Mouse (Mus musculus): ENCODE data around the gene Fth1.
A peak's percentile ranks its signal among the peaks of the same experiment; 100 is the strongest.

The Fth1 gene

DNA sequence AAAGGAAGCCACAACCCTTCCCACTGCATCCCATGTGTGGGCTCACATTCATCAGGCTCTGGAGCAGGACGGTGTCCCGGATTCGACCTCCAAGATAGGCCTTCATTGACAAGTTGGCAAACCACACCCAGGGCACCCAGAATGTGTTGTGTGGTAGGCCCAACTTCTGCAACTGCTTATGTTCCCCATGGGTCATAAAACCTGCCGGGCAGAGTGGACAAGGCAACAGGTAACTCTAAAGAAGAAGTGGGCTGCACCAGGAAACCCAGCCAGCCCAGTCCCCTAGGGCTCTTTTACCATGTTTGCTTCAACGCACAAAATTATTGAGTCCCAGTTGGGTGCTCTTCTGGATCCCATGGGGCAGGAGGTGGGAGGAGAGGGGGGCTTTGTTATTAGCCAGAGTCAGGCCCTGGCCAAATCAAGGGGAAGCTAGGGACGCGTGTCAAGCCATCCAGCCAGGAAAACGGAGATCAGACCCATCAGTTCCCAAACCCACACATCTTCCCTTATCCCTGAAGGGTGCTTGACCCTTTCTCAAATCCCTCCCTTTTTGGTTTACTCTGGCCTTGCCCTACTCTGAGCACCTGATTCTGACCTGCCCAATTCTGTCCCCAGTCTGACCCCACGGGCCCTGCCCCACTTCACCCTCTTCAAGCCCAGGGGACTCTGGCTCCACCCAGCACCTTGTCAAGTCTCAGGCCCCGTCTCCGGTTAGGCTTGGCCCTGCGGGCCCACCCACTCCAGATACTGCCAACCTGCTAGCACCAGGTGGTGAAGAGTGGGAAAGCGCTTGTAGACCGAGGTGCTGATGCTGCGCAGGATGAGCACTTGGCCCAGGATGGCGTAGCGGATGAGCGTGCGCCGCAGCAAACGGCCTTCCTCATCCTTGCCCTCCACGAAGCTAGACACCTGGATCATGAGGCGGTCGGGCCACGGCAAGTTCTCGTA is 11.9 kb downstream of the Fth1 start:
- no peak for DNase-seq (ENCODE audit: low spot score)

DNA sequence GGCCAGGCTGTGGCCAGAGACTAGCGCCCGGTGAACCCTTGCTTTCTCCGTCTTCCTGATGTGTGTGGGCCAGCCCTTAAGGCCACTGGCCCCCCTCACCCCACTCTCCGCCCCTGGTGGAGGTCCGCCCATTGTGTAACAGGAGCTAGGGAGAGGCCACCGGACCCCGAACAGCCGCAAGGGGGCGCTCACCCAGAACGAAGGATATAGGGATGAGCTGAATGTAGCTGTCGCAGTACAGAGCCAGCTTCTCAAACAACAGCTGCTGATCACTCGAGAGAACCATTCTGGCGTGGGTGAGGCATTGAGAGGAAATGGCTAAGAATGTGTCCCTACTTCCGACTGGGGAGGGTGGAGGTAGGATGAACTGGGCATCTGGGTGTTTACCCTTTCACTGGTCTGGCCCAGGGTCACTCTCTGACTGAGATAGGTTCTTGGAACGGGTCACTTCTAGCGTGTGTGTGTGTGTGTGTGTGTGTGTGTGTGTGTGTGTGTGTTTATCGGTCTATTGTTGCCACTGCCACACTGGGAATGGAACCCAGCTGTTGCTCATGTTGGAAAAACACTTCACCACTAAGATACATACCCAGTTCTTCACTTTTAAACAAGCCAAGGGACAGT is 12.7 kb downstream of the Fth1 start:
- DNase-seq (ENCODE audit: low spot score), result peak; percentile 81

GRCm38 (mm10) chr19:9997204-9998062 is 17.0 kb downstream of the Fth1 start:
- DNase-seq (ENCODE audit: low spot score), result no peak

DNA sequence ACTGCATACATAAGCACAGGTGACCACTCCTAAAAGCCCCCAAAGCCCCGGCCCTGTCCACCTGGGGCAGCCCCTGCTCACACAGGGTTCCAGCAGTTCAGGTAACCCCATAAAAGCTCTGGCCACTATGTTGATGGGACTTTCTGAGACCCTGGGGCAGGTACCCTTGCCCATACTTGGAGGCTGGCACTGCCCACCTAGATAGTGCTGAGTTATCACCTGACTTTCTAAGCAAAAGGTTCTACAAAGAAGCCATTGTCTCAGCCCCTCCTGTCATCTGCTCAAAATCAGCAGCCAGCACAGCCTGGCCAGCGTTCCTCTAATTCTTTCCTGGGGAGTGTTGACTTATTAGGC is 17.6 kb downstream of the Fth1 start:
- no peak for DNase-seq (ENCODE audit: low spot score)

DNA sequence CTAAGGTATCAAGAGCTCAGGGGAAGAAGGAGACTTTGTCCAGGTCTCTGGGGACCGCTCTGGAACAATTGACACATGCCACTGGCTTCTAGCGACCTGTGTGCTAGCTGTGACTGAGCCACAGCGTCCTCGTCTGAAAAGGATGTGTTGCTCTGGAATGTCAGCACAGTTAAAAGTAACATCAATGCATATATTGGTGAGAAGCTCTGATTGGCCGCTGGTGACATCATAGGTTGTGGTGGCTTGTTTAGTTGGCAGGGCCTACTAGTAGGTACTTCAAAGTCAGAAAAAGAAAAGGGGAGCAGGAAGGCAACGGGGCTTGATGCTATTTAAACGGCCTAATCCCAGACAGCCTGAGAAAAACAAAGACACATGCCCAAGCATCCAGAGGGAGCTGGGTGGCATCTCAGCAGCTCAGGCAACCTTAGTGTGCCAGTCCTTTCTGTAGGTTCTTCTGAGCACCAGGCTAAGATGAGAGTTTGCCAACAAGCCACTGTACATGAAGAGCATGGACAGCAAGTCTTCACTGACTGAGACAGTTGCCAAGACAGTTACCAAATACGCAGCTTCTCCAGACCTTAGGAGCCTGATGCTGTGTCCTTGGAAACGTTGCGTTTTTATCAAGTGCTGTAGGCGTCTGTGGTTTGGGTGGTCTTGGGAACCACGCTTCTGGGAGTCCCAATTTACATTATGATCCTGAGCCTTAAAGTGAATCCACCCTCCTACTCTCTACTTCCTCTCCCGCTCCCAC is 18.5 kb downstream of the Fth1 start:
- no peak for DNase-seq (ENCODE audit: low spot score)

DNA sequence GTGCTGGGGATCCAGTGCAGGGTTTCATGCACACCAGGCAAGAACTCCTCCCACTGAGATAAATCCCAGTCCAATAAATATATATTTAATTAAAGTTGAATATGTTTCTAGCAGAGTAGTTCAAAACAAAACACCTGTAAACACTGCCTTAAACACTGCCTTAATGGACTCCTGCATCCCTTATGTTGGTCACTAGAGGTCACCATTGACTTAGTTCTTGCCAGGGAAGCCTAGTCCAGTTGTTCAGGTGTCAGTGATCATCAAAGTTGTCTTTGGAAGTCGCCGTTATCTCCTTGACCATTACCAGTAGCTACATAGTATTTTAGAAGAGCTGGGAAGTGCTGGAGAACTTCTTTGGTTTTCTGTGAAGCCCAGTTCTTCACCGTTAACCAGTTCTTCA is 19.9 kb downstream of the Fth1 start:
- no peak for DNase-seq (ENCODE audit: low spot score)

GRCm38 (mm10) chr19:10001206-10001969 is 21.0 kb downstream of the Fth1 start, which contains the start of the genes Best1 and Rab3il1:
Gene Best1 (minus strand): TSS chr19:10001633.
Gene Rab3il1 (plus strand): TSS chr19:10001669.
- DNase-seq (ENCODE audit: low spot score), result no peak

DNA sequence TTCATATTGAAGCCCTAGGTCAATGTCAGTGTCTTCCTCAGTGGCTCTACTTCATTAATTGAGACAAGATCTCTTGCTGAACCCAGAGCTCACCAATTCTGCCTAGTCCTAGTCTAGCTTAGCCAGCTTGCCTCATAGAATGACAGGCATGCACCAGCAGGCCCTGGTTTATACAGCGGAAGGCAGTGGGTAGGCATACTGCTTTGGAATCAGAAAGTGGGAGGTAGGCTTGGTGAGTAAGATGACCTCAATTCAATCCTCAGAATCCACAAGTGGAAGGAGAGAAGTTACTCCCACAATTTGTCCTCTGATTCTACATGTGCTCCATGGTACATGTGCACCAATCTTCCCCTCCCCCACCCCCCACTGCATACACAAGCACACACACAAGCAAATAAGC is 23.3 kb downstream of the Fth1 start:
- DNase-seq (ENCODE audit: low spot score), result no peak

DNA sequence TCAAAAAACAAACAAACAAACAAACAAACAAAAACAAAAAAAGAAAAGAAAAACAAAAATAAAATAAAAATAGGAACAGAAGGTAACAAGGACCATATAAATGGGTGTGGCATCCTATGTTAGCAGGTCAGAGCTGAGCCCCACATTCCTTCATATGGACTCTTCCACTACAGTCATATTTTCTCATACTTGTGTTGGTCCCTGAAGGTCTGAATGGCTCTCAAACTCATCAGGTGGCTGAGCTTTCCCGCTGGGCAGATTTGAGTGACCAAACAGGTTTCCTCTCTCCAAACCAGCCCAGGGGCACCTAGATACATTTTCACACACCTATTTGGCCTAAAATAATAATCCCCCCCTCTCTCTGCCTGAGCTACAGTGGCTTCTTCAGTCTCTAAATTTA is 31.0 kb downstream of the Fth1 start:
- no peak for DNase-seq (ENCODE audit: low spot score)

DNA sequence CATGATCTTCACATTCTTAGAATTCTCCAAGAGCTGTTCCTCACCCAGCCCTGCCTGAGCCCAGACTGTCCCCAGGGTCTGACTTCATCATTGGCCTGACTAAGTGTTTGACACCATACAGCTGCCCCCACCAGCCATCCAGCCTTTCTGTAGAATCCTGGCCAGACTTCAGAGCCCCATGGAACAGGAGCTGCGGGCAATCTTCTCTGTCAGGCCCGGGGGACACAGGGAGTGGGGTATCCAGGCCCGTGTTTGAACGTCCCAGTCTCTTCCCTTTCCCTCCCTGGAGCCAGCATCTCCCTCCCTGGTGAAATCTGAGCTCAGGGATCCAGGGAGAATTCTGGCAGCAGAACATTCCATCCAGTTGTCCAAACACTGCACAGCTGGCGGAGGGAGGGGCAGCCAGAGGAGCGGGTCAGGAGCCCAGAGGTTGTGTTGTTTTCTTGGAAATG is 32.5 kb downstream of the Fth1 start:
- no peak for DNase-seq (ENCODE audit: low spot score)

GRCm38 (mm10) chr19:10013348-10013747 is 33.0 kb downstream of the Fth1 start:
- DNase-seq (ENCODE audit: low spot score), result no peak

DNA sequence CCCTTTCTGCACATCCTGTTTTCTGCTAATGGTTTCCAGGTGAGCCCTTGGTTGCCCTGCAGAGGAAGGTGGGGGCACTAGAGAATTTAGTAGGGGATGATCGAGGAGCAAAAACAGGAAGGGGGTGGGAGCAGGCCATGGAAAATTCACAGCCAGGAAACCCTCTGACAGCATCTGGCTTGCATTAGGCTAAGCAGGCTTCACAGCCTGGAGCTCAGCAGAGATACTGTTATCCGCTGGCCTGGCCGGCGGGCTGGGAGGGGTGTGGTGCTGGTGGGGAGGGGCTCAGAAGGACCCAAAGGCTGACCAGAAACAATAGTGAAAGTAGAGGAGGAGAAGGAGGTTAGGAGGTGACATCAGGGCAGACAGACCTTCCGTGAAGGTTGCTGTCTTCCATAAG is 33.5 kb downstream of the Fth1 start:
- DNase-seq (ENCODE audit: low spot score), result no peak

GRCm38 (mm10) chr19:10014824-10015223 is 34.4 kb downstream of the Fth1 start:
- DNase-seq (ENCODE audit: low spot score), result no peak

DNA sequence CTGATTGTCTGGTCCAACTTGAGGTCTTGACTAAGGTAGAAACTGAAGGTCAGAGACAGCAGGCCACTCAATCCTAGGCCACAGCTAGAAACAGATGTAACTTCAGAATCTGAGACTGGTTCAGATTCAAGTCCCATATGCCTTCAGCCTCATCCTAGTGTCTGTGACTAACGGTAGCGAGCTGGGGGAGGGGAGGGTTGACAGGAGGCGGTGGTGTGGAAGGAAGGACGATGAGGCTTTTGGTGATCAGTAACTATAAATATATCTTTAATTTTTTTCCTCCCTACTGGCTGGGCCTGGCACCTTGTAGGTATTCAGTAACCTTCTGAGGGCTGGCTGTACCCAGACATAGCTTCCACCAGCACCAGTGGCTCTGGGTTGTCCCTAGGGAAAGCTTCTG is 35.0 kb downstream of the Fth1 start:
- no peak for DNase-seq (ENCODE audit: low spot score)

DNA sequence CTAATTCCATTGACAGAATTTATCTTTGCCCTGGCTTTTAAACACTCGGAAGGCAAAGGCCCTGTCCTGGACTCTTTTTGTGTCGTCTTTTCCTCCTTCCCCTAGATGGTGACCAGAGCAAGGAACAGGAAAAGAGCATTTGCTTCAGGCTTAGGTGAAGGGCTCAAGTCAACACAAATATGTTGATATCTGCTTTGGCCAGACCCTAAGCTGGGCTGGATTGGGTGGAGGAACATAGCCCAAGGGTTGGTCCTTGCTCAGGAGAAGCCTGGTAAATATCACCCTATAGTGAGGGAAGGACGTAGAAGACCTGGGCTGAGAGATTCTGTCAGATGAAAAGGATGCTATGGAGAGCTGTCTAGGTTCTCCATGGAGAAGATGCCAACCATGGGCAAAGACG is 35.8 kb downstream of the Fth1 start:
- no peak for DNase-seq (ENCODE audit: low spot score)

DNA sequence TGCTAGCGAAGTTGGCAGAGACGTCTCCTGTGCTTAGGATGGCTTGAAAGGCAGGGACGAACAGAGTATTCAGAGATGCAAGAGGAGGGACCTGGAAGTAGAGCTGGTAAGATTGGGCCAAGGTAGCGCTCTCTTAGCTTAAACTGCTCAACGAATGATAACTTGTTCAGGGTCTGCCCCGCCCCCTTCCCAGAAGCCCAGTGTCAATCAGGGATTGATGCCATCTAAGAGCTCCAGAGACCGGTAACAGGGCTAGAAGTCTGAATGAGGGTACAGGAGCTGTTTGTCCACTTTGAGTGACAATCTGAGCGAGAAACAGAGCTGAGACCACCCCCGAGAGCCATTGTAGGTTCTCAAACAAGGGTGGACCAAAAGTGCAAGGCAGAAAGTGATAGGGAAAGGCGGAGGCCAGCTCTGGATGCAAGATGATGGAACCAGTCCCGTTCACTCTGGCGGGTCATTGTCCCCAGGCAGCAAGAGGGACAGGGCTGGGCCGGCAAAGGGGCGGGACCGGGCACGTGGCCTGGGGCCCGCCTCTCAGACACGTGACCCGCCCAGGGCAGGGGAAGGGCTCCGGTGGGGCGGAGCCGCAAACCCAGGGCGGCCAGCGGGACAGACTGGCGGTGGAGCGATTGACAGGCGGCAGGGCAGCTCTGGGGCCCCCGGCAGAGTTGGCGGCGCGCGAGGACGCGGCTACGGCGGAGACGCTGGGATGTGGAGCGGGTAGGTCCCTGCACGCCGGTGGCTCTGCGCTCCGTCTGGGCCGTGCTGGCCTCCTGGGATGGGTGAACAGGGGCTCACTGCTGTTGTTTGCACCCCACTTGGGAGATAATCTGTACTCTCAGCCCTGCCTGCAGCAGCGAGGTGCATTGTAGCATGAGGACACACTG is 37.5 kb downstream of the Fth1 start:
- DNase-seq (ENCODE audit: low spot score), result peak; percentile 47

DNA sequence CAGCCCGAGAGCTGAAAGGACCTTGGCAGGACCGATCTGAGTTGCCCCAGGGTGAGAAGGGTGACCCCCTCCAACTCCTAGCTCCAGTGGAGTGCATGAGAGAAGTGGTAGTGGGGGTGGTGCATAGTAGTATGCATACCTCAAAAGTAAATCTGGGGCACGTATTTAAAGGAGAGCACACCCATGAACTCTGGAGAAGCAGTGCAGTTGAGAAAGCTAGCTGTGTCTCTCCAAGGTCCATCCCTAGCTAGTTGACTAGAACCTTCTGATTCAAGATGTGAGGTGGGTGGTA is 38.1 kb downstream of the Fth1 start:
- DNase-seq (ENCODE audit: low spot score), result no peak

DNA sequence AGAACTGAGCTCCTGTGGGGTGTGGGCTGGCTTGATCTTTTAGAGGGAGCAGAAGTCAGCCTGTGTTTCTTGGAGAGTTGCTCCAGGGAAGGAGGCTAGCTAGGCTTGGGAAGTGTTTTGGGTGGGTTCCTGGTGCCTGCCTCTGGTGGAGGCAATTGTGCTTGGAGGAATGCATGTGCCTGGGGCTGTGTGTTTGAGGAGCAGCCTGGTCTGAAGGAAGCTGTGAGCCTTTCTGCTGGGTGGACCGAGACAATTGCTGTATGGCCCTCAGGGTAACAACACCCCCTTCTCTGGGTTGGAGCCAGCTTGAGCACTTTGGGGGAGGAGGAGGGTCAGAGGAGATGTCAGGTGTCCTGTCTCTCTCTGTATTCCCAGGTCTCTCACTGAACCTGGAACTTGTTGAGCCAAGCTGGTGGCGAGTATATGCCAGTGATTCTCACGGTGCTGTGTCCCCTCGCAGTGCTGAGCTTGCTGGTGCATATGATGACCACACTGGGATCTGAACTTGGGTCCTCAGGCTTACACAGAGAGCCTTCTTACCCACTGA is 38.9 kb downstream of the Fth1 start:
- no peak for DNase-seq (ENCODE audit: low spot score)

DNA sequence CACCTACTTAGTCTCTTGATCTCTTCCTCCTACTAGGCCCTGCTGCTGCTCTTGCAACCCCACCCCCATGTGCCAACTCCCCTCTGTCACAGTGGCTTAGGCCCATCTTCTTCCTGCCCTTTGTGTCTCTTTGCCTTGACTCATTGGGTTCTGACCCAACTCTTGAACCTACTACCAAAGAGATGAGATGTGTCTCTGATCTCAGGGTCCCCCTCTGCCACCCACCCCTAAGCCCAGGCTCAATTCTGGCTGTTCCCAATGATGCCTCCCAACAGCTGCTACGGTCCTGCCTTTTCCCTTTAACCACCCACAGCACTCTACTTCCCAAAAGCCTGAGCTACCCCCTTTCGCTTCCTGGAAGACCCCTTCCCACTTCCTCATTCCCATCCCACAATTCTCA is 41.6 kb downstream of the Fth1 start:
- DNase-seq (ENCODE audit: low spot score), result no peak

Data from urinary bladder, postnatal 10 days (tissue).